Mouse (Mus musculus) kidney, postnatal 4 days (tissue): ENCODE measurements at regions not wholly inside any gene's neighbourhood (a gene's known extent, or its start where the extent isn't known, plus 50 kb on each side); places are given as distances from the start of the nearest gene placed in this dataset.

Experiments
- DNase-seq, 2 experiments: peaks; one replicate each; pipeline ENCODE4 v3.0.0; 2021; ENCODE audit warnings: mixed read lengths in 2 of 2

- no peak for DNase-seq
Measured at GRCm38 (mm10) chr16:86501074-86501952, 599.7 kb upstream of the Adamts5 start.

GRCm38 (mm10) chr16:86475145-86475544 is 573.5 kb upstream of the Adamts5 start:
- DNase-seq = peak in 1 of 2 experiments; percentile 10

GRCm38 (mm10) chr16:86473059-86473740 is 571.6 kb upstream of the Adamts5 start:
- peak; percentile 4 to 6 for DNase-seq

DNA sequence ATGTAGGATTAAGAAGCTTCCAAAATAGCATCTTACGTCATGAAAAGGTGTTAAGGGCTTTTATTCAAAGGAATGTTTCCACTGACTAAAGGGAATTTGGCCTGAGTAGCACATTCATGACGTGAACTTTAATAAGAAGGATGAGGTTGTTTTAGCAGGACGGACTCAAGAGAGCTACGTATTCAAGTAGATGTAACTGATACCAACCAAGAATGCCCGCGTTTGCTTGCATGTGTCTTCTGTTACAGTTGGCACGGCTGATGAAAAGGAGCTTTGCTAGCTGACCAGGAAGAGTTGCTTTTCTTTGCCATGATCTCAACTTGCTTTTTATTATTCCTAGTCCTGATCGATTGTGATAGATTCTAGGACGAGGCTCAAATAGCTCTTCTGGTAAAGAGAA is 559.4 kb upstream of the Adamts5 start:
- DNase-seq = no peak

DNA sequence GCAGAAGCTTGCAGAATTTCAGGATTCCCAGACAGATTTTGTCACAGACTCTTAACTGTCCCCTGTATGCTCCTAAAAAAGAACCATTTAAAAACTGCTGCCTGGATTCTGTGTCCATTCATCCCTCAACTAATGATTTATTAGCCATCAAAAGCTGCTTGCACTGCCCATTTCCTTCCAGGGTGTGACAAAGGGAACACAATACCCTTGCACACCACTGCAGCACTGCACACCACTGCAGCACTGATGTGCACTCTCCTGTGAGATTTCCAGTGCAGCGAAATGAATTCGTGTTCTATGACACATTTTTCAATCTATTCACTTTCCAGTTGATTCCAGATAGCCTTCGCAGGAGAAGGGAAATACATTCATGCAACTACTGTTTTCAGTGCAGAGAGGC is 555.0 kb upstream of the Adamts5 start:
- DNase-seq = no peak

GRCm38 (mm10) chr16:86454810-86455209 is 553.2 kb upstream of the Adamts5 start:
- DNase-seq = no peak

DNA sequence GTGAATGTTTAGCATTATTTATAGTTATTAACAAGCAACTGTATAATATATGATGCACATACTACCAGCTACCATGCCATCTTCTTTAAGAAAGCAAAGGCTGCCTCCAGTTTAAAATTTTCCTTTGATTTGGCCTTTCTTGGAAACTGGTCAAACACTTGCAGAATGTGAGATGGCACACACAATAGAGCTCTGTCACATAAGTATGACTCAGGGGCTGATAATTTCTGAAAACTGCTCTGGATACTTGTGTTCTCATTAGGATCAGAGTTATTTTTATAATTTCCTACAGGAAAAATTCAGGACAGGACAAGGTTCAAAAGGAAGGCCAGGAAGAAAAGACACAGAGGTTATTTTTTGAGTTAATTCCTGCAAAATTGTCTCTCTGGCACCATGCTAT is 552.4 kb upstream of the Adamts5 start:
- no peak for DNase-seq

DNA sequence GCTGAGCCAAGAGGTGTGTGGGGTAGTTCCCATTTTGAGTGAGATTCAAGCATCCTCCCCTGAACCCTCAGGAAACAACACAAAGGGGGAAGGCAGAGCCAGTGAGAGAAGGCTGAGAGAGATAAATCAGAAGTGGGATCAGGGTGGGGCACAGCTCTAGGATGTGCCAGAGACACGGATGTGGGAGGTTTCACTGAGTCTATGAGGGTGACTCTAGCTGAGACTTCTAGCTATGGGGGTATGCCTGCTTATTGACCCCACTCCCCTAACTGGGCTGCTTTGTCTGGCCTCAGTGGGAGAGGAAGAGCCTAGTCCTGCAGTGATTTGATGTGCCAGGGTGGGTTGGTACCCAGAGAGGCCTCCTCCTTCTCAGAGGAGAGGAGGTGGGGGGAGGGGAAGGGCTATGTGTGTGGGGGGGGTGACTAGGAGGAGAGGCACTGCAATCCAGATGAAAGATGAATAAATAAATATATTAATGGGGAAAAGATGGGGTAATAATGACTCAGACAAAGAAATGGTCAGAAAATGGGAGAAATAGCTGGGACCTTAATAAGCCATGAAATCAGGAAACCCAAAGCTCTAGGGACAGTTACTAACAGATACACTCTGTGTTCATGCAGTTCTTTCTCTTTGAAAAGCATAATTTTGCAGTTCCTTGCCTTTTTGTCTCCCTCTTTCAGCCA is 547.0 kb upstream of the Adamts5 start:
- no peak for DNase-seq

DNA sequence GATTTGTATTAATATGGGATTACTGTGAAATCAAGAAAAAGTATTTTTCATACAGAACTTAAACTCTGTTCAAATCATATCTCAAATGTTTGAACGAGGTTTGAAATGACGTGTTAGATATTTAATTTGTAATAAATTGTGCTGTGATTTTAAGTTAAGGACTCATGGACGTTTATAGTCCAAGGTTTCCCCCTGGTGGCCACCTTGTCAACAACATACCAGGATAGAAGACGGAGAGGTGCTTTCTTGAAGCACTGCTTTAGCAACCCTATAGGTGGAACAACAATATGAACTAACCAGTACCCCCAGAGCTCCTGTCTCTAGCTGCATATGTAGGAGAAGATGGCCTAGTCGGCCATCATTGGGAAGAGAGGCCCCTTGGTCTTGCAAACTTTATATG is 517.8 kb upstream of the Adamts5 start:
- peak; percentile 90 to 91 for DNase-seq

- no peak for DNase-seq
Measured at GRCm38 (mm10) chr16:86404309-86404708, 502.7 kb upstream of the Adamts5 start.

- DNase-seq = no peak
Measured at GRCm38 (mm10) chr16:86401381-86401780, 499.8 kb upstream of the Adamts5 start.

DNA sequence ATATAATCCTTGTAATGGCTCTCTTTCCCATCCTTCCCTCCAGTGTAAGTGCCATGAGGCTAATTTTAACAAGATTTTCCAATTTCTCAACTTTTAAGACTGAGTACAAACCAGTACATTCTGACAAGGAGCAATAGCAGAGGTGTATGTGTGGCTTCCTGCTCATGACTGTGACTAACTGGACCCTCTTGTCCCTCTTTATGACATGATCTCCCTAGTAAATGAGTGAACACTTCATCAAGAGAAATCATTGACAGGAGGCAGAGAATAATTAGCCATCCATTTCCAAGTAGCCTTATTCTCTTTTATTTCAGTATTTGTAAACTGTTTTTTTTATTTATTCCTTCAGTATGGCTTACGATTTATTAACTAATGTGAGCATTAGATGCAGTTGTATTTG is 497.7 kb upstream of the Adamts5 start:
- DNase-seq = no peak

GRCm38 (mm10) chr16:86397521-86397920 is 495.9 kb upstream of the Adamts5 start:
- no peak for DNase-seq

DNA sequence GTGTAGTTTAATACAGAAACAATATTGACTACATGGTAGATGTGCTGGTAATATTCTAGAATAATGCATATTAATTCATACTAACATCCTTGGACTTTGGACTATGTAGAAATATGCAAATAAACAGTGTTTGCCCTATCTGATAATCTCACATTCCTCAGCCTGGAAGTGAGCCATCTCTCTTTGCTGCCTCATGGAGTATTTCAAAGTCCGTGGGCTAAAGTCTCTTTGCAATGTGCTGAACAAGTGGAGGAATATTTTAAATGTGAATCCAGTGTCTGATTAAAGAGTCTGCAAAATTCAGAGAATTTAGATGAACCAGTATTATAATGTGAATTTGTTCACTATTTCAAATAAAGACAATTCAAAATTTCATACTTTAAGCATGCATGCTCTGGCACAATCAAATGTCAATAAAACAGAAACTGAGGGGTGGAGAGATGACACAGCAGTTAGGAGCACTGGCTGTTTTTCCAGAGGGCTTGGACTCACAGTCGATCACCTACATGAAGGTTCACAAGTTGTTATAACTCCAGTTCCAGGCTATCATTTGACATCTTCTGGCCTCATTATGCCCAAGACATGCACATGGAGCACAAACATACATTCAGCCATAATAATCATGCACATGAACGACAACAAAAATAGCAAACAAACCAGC is 487.6 kb upstream of the Adamts5 start:
- peak; percentile 4 to 33 for DNase-seq

GRCm38 (mm10) chr16:86388128-86388527 is 486.5 kb upstream of the Adamts5 start:
- no peak for DNase-seq

- no peak for DNase-seq
Measured at GRCm38 (mm10) chr16:86377991-86378390, 476.4 kb upstream of the Adamts5 start.

DNA sequence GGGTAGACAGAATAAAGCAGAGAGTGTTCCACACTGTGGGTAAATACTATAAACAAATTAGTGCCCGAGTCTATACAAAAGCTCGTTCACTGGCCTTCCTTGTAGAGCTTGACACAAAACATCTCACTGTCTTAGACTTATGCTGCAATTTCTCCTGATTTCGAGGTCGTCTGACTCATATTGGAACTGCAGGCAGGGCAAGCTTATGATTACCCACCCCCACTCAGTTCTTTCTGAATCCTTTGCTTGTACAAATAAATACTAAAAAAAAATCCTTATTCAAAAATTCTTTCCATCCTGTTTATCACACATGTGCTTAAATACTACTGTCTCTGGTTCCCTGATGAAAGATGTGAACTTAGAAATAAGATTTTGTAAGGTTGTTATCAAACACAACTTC is 470.0 kb upstream of the Adamts5 start:
- no peak for DNase-seq

DNA sequence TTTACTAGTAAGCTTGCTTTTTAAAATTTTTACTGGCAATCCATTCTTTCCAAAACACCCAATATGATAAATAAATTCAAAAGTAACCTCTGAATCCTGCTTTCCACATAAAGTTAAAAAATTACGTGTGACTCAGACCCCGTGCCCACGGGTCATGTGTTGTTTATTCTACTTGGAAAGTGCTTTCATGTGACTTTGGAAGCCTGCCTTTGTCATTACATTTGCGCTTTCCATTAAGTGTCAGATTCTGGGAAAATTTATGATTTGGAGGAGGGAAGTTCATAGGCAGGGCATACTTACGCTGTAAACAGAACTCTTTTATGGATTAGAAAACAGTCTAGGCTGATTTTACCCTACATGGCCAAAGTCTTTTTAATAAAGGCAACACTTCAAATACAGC is 466.8 kb upstream of the Adamts5 start:
- DNase-seq = peak; percentile 8 to 18

GRCm38 (mm10) chr16:86366197-86366596 is 464.6 kb upstream of the Adamts5 start:
- DNase-seq = no peak

DNA sequence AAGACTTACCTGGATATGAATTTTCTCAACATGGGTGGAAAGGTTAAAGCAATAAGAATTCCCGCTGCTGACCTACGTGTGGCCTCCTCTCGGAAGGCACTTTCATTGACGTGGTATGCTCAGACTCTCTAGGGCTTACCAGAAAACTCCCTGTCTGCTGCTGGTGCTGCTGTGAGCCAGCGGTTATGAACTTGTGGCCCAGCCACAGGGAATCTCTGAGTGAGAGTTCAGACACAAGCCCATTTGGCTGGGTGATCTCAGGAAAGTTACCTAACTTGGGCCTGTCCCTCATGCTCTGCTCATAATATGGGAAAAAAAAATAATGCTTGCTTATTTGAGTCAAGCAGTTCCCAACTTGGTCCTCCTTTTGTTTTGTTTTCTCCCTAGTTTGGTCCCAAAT is 459.5 kb upstream of the Adamts5 start:
- no peak for DNase-seq

DNA sequence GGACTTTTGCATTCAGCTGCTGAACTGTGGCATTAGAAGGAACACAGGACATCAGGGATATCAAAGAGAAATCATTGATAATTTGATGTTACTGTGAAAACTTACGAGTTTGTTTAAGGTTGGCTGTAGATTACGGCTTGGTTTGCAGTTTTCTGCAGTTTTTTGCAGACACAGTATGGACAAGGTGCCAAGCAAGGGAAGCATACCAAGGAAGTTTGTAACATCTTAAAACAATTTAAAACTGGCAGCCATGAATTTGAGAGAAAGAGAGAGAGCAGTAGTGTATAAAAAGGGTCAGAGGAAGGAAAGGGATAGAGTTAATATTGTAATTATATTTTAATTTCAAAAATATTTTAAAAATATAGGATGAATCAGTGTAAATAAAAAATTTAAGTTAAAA is 453.4 kb upstream of the Adamts5 start:
- DNase-seq = no peak

GRCm38 (mm10) chr16:86347753-86348152 is 446.1 kb upstream of the Adamts5 start:
- DNase-seq = no peak

DNA sequence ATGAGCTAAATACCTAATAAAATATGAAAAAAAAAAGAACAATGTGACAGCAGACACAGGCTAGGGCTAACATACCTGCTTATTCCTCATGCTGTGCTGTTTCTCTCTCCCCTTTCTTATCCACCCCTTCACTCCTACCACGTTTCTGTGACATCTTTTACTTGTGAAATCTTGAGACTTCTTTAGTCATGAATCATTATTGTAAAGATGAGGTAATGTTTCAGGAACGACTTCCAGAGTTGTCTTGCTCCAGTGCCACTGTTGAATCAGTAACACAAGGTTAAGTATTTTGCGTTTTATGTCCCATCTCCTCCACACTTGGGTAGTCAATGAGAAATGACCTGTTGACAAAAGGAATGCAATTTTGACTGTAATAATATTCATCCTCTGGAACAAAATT is 445.3 kb upstream of the Adamts5 start:
- DNase-seq = no peak
